Mouse (Mus musculus) adrenal gland, adult 2 months (tissue): Measurements from ENCODE around the gene Smyd5. TPM values are rescaled to one million over a fixed set of nuclear protein-coding genes. Genes with fewer than 3 reads are reported as not detected.
A peak's percentile ranks its signal among the peaks of the same experiment; 100 is the strongest.

ENCODE experiments used
- DNase-seq: peaks from one replicate; pipeline ENCODE4 v3.0.0; 2021
- long read RNA-seq: library from polyadenylated mRNA; stranded (forward); transcript quantifications from one replicate; pipeline ENCODE4 v2.0.0, GENCODE M21; 2021
- polyA plus RNA-seq: library from polyadenylated mRNA; depleted of rRNA; stranded (reverse); fragments of >200 nt; gene quantifications from 2 replicates; pipeline ENCODE4 v1.2.3, GENCODE M21; 2012; rRNA removed
- total RNA-seq, 2 experiments: library from RNA; stranded (reverse); gene quantifications; 2 replicates each; pipeline ENCODE4 v1.2.3; 2021

The Smyd5 gene
- 10 to 100 TPM; 33.1 to 36.3 TPM for total RNA-seq
- 19.9 and 23.0 TPM in 2 replicates for polyA plus RNA-seq
- long read RNA-seq, transcript Smyd5-201 (13 exons, 2,486 nt): major isoform, 25 of 32 reads
- long read RNA-seq, partial matches to known transcripts: 2 of 32 reads
- long read RNA-seq, other reads (novel, unspliced or antisense): 5 of 32 reads

DNA sequence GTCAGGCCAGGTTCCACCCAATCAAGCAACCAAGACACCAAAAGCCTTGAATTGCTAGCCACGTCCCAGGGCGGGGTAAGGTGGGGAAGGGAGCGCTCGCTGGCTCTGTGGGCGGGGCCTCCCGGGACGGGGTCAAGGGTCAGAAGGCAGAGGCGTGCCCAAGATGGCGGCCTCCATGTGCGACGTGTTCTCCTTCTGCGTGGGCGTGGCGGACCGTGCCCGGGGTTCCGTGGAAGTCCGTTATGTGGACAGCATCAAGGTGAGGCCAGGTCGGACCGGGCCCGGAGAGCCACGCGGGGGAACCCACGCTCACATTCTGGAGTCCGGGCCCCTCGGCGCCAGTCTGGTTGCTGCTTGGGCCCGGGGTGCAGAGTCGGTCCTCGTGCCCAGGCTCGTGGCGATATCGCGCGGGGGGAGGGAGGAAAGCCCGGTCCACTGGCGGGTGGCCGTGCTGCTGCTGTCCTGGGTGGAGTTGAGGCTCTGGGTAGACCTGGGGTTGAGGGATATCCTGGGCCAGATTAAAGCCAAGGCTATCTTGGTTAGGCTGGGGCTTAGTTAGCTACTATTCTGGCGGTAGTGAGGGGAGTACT, at the start of gene Smyd5:
Smyd5 (plus strand) TSS at position 148 of the 590 bp plus-strand sequence.
- peak; percentile 93 for DNase-seq

DNA sequence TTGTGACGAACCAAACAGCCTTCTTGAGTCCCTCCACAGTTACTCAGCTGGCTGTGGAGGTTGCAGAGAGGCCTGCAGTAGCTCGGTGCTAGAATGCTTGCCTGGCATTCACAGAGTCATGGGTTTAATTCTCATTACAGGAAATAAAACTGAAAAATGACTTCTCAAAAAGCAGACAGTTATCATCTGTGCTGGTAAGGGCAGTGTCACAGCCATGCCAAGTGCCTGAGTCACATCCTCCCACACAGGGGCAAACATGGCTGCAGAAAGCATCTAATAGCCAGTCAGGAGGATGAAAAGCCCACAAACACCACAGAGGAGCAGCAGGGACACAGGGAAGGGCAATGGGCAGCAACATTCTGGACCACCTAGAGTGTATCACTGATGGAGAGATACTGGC, 49.0 kb upstream of the Smyd5 start:
- peak; percentile 43 for DNase-seq

DNA sequence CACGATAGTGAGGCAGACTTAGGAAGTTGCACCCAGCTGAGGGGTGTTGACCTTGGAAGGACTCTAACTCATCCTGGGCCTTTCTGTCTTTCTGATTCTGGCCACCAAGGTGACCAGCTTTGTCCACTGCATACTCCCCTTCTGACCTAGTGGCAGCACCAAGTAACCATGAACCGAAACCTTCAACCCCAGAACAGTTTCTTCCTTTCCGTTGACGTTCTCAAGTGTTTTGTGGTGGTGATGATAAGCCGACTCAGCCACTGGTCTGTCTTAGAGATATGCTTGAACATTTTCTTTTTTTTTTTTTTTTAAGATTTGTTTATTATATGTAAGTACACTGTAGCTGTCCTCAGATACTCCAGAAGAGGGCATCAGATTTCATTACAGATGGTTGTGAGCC, 43.2 kb upstream of the Smyd5 start:
- DNase-seq: no peak

DNA sequence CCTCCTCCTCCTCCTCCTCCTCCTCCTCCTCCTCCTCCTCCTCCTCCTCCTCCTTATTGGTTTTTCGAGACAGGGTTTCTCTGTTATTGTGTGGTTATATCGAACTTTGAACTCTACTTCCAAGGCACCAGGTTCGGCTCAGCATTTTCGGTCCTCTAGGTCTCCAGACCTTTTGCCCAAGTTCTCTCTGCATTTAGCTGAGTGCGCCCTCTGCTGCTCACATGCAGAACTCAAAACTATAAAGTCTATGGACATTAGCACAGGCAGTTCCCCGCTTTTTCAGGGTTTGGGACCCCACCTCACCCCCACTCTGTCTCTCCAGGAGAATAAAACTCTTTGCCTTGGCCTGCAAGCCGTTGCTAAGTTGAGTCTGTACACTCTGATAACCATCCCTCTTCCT, 40.0 kb upstream of the Smyd5 start:
- peak; percentile 53 for DNase-seq

DNA sequence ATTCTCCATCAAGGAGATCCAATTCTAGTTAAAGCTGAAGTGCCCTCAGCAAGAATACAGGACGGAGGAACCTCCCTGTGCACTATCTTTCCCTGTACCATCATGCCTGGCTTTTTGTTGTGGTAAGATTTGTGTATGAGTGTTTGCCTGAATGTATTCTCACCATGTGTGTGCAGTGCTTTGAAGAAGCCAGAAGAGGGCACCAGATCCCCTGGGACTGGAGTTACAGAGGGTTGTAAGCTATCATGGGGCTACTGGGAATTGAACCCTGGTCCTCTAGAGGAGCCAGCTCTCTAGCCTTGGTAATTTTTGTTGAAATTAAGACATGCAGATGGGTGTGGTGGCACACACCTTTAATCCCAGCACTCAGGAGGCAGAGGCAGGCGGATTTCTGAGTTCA, 36.4 kb upstream of the Smyd5 start:
- DNase-seq: no peak

DNA sequence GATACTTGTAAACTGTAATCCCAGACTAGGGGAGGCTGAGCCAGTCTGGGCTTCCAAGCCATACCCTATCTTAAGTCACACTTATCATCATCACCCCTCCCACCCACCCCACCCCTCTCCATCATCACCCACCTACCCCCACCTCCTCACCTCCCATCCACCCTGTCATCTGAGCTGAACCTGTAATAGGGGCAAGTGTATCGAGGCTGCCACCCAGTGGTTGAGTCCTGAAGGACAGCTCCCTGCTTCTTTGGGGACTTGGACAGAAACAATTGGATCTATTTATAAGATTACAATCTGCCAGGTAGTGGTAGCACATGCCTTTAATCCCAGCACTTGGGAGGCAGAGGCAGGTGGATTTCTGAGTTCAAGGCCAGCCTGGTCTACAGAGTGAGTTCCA, 34.6 kb upstream of the Smyd5 start:
- DNase-seq: peak; percentile 50

DNA sequence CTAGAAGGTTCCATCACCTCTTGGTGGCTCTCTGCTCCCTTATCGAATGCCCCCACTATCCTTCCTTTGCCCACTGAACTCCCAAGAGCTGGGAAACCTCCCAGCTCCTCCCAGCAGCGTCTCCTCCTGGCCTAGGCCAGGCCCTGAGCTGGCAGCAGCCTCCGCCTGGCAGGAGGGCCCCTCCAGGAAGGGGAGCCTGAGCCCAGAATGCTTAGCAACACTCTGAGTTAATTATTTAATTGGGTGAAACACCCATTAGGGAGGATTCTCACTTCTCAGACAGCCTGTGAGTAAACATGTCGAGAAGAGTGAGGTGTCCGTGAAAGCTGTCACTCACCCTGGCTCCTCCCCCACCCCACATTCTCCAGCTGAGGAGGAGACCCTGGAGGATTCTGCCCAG, 32.1 kb upstream of the Smyd5 start:
- DNase-seq: no peak

DNA sequence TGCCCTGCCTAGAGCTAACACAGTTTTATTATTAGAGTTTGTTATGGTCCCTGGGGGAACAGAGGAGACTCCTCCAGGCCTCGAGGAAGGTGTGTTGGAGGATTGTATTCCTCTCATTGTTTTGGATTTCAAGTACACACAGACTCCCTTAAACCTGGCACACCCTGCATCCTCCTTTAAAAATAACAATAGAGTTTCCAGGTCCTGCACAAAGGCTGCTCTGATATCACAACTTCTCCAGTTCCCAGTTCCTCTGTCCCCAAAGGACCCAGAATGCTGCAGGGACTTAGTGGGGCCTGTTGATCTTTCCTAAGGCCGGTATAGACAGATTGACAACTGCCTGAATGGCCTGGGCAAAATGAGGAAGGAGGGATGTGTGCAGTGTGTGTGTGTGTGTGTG, 29.2 kb upstream of the Smyd5 start:
- DNase-seq: no peak

DNA sequence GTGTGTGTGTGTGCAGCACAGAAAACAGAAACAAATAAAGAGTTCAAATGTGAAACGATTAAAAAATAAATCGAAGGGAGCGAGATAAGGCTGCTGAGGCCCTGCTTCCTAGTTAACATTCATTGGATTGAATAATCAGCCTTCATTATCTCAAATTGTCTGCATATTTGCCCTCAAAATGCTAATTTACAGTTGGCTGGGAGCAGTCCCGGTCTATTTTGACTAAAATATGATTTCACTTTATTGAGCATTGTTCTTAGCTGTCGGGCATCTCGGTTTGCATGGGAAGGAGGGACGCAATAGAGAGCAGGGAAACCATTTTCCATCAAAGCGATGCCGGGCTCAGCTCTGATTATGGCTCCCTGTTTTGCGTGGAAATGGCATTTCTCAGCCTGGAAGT, 28.8 kb upstream of the Smyd5 start:
- no peak for DNase-seq

DNA sequence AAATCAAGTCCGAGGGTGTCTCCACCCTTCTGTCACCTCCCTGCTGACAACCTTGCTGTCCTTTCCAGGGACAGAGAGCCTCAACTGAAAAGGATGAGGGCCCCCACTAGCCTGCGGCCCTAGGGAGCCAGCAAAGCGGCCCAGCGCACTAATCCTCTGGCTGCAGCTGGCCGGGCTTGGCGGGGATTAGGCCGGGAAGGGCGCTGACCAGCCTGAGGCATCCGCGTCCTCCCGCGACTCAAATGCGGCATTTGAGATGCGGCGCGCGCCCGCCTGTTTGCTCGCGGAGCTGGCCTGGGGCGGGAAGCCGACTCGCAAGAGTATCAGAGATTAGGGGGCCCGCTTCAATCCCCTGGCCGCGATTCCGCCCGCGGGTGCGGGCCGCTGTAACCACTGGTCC, 22.8 kb upstream of the Smyd5 start:
- no peak for DNase-seq

DNA sequence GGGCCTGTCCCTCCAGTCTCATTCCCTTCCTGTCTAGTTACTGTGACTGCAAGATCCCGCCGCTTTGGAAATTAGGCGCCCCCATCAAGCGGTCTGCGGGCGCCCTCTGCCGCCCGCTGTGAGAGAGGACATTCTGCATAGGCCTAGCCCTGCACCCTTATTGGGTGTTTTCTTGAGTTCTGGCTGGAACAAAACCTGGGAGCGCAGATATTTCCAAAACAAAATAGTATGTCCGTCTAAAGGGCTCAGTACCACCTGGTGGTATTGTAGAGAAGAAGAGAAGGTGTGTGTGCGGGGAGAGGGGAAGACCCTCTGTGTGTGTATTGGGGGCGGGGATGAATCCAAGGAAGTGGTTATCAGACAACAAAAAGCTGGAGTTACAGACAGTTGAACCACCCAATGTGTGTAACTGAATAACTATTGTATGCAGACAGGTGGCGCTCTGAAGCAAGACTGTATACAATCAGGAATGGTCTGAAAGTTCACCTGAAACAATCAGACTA, 21.0 kb upstream of the Smyd5 start:
- peak; percentile 52 for DNase-seq

DNA sequence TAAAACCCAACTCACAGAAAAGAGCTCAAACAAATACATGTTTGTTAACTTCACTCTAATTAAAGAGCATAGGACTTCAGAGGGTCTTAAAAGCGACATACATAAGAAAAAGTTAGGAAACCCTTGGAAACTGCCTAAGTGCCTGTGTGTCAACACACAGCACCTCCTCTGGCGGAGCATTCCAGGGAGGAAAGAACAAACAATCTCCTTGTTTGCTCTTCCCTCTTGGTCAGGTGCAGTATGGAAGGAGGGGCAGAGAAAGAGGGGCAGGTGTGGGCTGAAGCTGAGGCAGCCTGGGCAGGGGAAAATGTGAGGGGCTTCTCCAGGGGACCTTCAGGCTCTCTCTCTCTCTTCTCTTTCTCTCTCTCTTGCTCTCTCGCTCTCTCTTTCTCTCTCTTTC, 16.0 kb upstream of the Smyd5 start:
- no peak for DNase-seq

DNA sequence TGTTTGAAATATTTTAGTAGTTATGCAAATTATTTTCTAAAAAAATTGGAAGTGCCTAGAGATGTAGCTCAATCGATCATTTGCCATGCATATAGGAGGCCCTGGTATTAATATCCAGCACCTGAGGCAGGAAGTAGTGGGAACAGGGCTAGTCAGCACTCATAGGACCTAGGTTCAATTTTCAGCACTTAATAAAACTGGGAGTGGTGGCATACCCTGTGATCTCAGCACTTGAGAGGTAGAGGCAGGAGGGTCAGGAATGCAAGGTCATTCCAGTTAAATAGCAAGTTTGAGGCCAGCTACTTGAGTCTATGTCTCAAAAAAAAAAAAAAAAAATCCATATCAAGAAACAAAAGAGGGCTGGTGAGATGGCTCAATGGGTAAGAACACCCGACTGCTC, 12.6 kb upstream of the Smyd5 start:
- DNase-seq: no peak

DNA sequence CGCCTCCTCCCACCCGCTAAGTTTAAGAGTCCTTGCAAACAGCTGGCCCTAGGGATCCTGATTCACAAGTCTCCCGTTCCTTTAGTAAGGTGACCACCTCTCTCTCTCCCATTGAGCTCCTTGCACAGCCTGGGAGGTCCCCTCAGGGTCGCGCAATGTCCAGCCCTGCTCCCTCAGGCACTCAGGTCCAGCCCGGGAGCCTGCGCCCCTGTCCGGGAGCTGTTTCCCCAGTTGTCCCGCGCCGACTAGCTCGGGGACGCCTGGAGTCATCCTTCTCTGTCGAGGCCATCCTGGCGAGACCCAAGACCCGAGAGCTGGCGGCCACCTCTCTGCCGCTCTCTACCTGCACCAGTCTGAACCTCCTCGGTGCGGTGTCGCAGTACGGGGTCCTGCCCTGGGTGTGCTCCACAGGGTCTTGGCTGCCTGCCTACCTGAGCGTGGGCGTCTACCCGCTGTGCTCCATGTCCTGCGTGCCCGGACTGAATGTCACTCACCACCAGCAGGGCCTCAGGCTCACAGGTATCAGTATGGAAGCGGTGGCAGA, 7.9 kb upstream of the Smyd5 start, which contains the start of gene Noto:
Noto (plus strand) TSS at position 51 of the 544 bp plus-strand sequence.
- DNase-seq: peak; percentile 50

DNA sequence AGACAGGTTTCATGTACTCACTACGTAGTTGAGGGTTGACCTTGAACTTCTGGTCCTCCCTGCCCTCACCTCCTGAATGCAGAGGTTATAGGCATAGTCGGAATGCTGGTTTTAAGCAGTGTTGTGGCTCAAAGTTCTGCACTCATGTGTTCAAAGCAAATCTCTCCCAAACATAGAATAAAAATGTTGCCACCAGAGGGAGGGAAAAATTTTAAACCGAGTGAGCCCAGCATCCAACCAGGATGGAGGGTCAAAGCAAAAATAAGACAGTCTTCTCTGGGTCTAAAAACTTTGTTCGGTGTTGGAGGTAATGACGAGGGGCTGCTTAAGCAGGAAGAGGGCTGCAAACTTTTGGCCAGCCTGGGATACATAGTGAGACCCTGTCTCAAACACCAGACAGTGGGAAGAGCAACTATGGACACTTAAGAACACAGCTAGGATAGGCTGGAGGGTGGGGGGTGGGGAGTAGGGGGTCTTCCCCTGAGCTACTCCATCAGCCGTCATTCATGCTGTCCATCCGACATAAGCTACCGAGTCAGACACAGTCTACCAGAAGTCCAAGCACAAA, 431 bp upstream of the Smyd5 start:
- DNase-seq: no peak

DNA sequence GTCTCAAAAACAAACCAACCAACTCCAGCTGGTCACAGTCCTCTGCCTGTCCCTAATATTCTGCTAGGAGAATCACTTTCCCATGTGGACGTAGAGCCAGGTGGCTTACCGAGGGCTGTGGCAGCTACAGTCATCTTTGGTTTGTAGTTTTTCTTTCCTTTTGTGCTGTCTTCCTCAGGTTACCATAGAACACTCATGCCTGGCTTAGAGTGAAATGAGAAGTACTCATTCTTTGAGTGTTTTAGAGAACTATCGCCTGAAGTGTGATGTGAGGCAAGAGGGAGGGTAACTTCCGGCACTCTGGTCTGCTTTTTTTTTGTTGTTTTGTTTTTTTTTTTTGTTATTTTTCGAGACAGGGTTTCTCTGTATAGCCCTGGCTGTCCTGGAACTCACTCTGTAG, 2.1 kb downstream of the Smyd5 start:
- no peak for DNase-seq

DNA sequence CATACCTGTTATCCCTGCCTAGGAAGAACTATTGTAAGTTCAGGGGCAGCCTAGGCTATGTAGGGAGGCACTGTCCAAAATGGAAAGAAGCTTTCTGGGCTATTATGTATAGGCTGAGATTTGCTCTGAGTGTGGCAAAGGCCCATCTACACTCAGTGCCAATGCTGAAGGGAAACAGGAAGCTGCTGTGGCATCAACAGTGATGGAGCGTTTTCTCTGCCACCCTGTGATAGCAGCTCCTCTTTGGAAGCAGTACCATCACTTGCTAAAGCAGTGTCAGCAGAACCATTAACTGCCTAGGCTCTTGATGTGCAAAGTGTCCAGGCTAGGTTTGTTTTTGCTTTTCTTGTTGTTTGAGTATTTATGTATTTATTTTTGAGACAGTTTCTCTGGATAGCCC, 4.4 kb downstream of the Smyd5 start:
- DNase-seq: no peak

DNA sequence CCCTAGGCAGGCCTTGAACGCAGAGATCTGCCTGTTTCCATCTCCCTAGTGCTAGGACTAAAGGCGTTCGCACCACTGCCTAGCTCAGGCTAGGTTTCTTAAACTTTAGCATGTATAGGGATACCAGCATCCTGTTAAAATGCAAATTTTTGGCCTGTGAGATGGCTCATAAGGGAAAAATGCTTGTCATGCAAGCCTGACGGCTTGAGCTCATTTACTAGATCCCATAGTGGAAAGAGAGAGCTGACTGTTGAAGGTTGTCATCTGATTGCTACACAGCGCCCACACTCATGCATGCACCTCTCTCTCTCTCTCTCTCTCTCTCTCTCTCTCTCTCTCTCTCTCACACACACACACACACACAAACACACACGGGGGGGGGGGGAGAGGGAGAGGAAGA, 4.8 kb downstream of the Smyd5 start:
- DNase-seq: no peak

DNA sequence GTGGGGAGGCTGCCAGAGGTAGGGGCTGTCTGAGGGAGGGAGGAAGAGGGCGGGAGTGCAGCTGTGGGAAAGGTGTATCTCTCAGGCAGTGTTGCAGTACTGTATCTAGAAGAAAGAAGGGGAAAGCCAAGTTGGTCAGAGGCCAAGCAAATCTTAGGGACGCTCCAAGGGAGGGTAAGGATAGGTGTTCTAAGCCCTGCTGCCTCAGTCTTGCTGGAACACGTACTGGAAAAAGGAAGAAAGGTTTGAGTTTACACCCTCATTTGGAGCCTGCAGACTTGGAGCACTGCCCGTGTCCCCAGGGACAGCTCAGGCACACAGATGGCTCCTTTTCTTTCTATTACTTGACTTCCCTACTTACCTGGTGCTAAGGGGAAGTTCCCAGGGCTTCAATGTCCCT, 9.4 kb downstream of the Smyd5 start:
- no peak for DNase-seq

DNA sequence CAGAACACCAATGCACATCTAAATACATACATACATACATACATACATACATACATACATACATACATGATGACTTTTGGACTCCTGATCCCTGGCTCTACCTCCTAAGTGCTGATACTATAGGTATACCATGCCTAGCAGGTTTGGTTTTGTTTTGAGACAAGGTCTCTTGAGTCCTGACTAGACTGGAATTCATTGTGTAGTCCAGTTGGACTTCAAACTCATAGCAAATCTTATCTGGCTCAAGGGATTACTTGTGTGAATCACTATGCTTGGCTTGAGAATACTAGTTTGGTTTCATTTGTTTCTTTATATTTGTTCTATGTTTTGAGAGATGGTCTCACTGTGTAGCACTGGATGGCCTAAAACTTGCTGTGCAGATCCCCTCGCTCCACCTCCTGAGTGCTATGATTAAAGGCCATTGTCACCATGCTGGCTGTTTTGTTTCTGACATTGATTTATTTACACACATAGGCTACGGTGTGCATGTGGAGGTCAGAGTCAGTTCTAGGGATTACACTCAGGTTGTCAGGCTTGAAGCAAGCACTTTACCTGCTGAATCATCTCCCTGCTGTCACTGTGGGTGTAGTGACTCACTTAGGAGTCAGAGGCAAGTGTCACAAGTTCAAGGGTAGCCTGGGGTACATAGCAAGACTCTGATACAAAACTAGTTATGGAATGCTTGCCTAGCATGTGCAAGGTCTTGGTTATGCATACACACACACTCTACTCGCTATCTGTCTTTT, 11.9 kb downstream of the Smyd5 start:
- peak; percentile 81 for DNase-seq

DNA sequence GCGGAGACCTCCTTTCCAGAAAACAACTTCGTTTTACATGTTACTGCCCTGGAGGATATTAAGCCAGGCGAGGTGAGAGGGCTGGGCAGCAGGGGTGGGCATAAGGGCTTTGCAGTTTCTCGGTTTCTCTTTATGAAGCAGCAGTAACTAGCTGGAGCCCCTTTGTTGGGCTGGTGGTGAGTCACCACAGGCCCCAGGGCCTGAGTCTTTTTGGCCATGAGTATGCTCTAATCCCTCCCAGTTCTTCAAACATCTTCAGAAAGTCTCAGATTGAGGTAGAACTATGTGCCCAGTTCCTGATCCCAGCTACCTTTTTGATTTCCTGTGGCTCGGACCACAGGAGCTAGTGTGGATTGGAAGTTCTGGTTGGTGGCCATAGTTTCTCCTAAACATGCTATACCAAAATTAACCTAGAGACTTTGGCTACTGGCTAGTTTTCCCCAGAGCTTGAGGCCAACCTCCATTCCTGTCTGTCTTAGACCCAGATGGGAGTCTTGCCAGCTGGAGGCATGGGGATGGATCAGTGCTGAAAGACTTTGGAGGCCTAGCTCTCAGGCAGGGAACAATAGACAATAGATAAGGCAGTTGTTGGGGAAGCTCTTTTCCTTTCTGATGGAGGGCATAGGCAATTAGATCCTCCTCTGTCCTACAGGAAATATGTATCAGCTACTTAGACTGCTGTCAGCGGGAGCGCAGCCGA, 12.6 kb downstream of the Smyd5 start:
- no peak for DNase-seq

DNA sequence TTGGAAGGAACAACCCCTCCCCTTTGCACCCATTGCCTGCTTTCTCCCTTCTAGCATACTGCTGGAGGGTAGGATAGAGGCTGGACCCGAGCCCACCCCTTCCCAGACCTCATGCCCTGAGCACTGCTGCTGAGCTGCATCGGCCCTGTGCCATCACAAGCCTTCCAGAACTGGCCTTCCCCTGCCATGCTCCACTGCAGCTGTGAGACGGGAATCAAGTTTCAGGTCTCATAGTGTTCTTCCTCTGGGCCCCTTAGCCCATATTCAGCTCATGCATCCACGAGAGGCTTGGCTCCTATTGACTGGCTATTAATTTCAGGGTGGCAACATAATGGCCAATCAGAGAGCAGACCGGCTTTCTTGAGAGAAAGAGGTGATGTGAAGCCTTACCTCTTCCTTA, 13.5 kb downstream of the Smyd5 start:
- DNase-seq: no peak
